Mouse (Mus musculus) liver, embryonic 12.5 days (tissue): ENCODE results near the gene Hdac11. TPM values are rescaled to one million over a fixed set of nuclear protein-coding genes. Genes with fewer than 3 reads are reported as not detected.

Experiments used
- ATAC-seq: fragments of 200-750 bp; cut with Nextera tagmentation; 2 replicates; pipeline ENCODE4 v1.8.0; 2017; ENCODE audit warnings: moderate number of reproducible peaks, mild to moderate bottlenecking, moderate library complexity
- H3K27ac ChIP-seq: fragments of 300-500 bp; sonication (generic); 2 replicates; pipeline ENCODE4 v1.5.1; 2016; ENCODE audit warnings: mild to moderate bottlenecking
- H3K27me3 ChIP-seq: fragments of 300-500 bp; sonication (generic); replicated peaks from 2 replicates; pipeline ENCODE4 v1.6.1; 2016; ENCODE audit warnings: mild to moderate bottlenecking, moderate library complexity
- H3K36me3 ChIP-seq: fragments of 300-500 bp; sonication (generic); 2 replicates; pipeline ENCODE4 v1.6.1; 2016; ENCODE audit warnings: mild to moderate bottlenecking, moderate library complexity
- H3K4me1 ChIP-seq: fragments of 300-500 bp; sonication (generic); 2 replicates; pipeline ENCODE4 v1.6.1; 2016
- H3K4me2 ChIP-seq: fragments of 300-500 bp; sonication (generic); 2 replicates; pipeline ENCODE4 v1.6.1; 2016; ENCODE audit warnings: mild to moderate bottlenecking, moderate library complexity
- H3K4me3 ChIP-seq: fragments of 300-500 bp; sonication (generic); 2 replicates; pipeline ENCODE4 v1.5.1; 2016; ENCODE audit warnings: mild to moderate bottlenecking, moderate library complexity
- H3K9ac ChIP-seq: fragments of 300-500 bp; sonication (generic); 2 replicates; pipeline ENCODE4 v1.6.1; 2016; ENCODE audit warnings: mild to moderate bottlenecking, moderate library complexity
- H3K9me3 ChIP-seq: fragments of 300-500 bp; sonication (generic); replicated peaks from 2 replicates; pipeline ENCODE4 v1.6.1; 2016; ENCODE audit warnings: mild to moderate bottlenecking, moderate library complexity
- WGBS: fragments of 180-500 bp; shearing (Covaris S2); methylation state at CpG from one replicate; pipeline ENCODE4 v1.1.7; 2016; ENCODE audit not compliant: insufficient replicate concordance; 5-methylcytosine and 5-hydroxymethylcytosine counted together
- polyA plus RNA-seq: library from polyadenylated mRNA; unstranded; fragments of >200 nt; fragmentation: Nextera tagmentation; extraction: Ambion mirVana; gene quantifications from 2 replicates; pipeline ENCODE4 v1.2.1, GENCODE M21; 2016

Hdac11 gene
- polyA plus RNA-seq, result 6.0 and 7.5 TPM in 2 replicates

- H3K27ac ChIP-seq, result peak within 1 kb of the TSS; percentile 99
- peaks cover 22% of the 10 kb centered on the region for H3K36me3 ChIP-seq
- ATAC-seq, result peak; percentile 97
- peak within 1 kb of the TSS; percentile 86 for H3K9ac ChIP-seq
- no peaks in the 10 kb centered on the region for H3K9me3 ChIP-seq
- H3K4me3 ChIP-seq, result peak within 1 kb of the TSS; percentile 71
- peaks cover 29% of the 10 kb centered on the region for H3K27me3 ChIP-seq
- H3K4me1 ChIP-seq, result peaks cover 96% of the 10 kb centered on the region
- 2% methylated on average over 42 of the region's 42 CpGs for WGBS
- H3K4me2 ChIP-seq, result peak within 1 kb of the TSS; percentile 89
Observed at GRCm38 (mm10) chr6:91156554-91157236, at the start of gene Hdac11. Hdac11 (plus strand) TSS chr6:91156665.

- 83% methylated on average over 3 of the region's 3 CpGs for WGBS
- Histone ChIP-seq H3K36me3 (peaks cover 71% of the 10 kb centered on the region), H3K4me3 (no peak overlapping the region), H3K9me3 (no peaks in the 10 kb centered on the region), H3K4me1 (peaks cover 94% of the 10 kb centered on the region), H3K9ac (no peak overlapping the region), H3K27ac (no peak overlapping the region), H3K27me3 (no peaks in the 10 kb centered on the region), H3K4me2 (no peak overlapping the region)
- ATAC-seq, result no peak
Observed at GRCm38 (mm10) chr6:91108301-91108916, 48.1 kb upstream of the Hdac11 start.

GRCm38 (mm10) chr6:91108917-91109450 lies 47.5 kb upstream of the Hdac11 start:
- no peaks in the 10 kb centered on the region for H3K9me3 ChIP-seq
- no peak overlapping the region for H3K4me2 ChIP-seq
- 87% methylated on average over 2 of the region's 2 CpGs for WGBS
- H3K4me1 ChIP-seq, result peaks cover 94% of the 10 kb centered on the region
- peaks cover 67% of the 10 kb centered on the region for H3K36me3 ChIP-seq
- H3K4me3 ChIP-seq, result no peak overlapping the region
- no peak for ATAC-seq
- H3K27ac ChIP-seq, result peak overlapping the region; percentile 53; the same call in 1 of the 2 replicates
- H3K27me3 ChIP-seq, result no peaks in the 10 kb centered on the region
- no peak overlapping the region for H3K9ac ChIP-seq

- ATAC-seq, result no peak
- H3K27me3 ChIP-seq, result no peaks in the 10 kb centered on the region
- H3K36me3 ChIP-seq, result peaks cover 66% of the 10 kb centered on the region
- H3K27ac ChIP-seq, result peak overlapping the region; percentile 53
- H3K9ac ChIP-seq, result peak overlapping the region; percentile 34; the same call in 1 of the 2 replicates
- no peaks in the 10 kb centered on the region for H3K9me3 ChIP-seq
- H3K4me1 ChIP-seq, result peaks cover 94% of the 10 kb centered on the region
- no peak overlapping the region for H3K4me3 ChIP-seq
- no peak overlapping the region for H3K4me2 ChIP-seq
Observed at GRCm38 (mm10) chr6:91109489-91109888, 47.0 kb upstream of the Hdac11 start.

GRCm38 (mm10) chr6:91110323-91111020 lies 46.0 kb upstream of the Hdac11 start:
- no peaks in the 10 kb centered on the region for H3K27me3 ChIP-seq
- H3K4me3 ChIP-seq, result no peak overlapping the region
- no peaks in the 10 kb centered on the region for H3K9me3 ChIP-seq
- peaks cover 94% of the 10 kb centered on the region for H3K4me1 ChIP-seq
- peak overlapping the region; percentile 72 for H3K27ac ChIP-seq
- peaks cover 61% of the 10 kb centered on the region for H3K36me3 ChIP-seq
- H3K9ac ChIP-seq, result peak overlapping the region; percentile 19; the same call in 1 of the 2 replicates
- ATAC-seq, result no peak
- 55% methylated on average over 13 of the region's 13 CpGs for WGBS
- peak overlapping the region; percentile 32 for H3K4me2 ChIP-seq

- Histone ChIP-seq H3K36me3 (peaks cover 52% of the 10 kb centered on the region), H3K4me3 (no peak overlapping the region), H3K4me2 (peak overlapping the region; percentile 32), H3K27me3 (no peaks in the 10 kb centered on the region), H3K27ac (peak overlapping the region; percentile 72), H3K9me3 (no peaks in the 10 kb centered on the region), H3K4me1 (peaks cover 93% of the 10 kb centered on the region), H3K9ac (peak overlapping the region; percentile 19; the same call in 1 of the 2 replicates)
- no peak for ATAC-seq
- WGBS, result 58% methylated on average over 10 of the region's 10 CpGs
Observed at GRCm38 (mm10) chr6:91111141-91111953, 45.1 kb upstream of the Hdac11 start.

GRCm38 (mm10) chr6:91111954-91112252 lies 44.6 kb upstream of the Hdac11 start:
- Histone ChIP-seq H3K27me3 (no peaks in the 10 kb centered on the region), H3K27ac (peak overlapping the region; percentile 7; the same call in 1 of the 2 replicates), H3K4me3 (no peak overlapping the region), H3K4me1 (peaks cover 90% of the 10 kb centered on the region), H3K36me3 (peaks cover 47% of the 10 kb centered on the region), H3K9me3 (no peaks in the 10 kb centered on the region), H3K9ac (no peak overlapping the region; the same call in 1 of the 2 replicates), H3K4me2 (peak overlapping the region; percentile 32)
- WGBS, result 91% methylated on average over 3 of the region's 3 CpGs
- no peak for ATAC-seq

- Histone ChIP-seq H3K27ac (peak overlapping the region; percentile 95), H3K36me3 (peaks cover 29% of the 10 kb centered on the region), H3K9ac (peak overlapping the region; percentile 96), H3K4me3 (peak overlapping the region; percentile 94), H3K27me3 (no peaks in the 10 kb centered on the region; the same call in 1 of the 2 replicates), H3K4me1 (peaks cover 84% of the 10 kb centered on the region), H3K9me3 (no peaks in the 10 kb centered on the region), H3K4me2 (peak overlapping the region; percentile 93)
- ATAC-seq, result no peak
- 27% methylated on average over 2 of the region's 2 CpGs for WGBS
Observed at GRCm38 (mm10) chr6:91114716-91115115, 41.7 kb upstream of the Hdac11 start.

GRCm38 (mm10) chr6:91115158-91115557 lies 41.3 kb upstream of the Hdac11 start:
- H3K27me3 ChIP-seq, result no peaks in the 10 kb centered on the region; the same call in 1 of the 2 replicates
- H3K9me3 ChIP-seq, result no peaks in the 10 kb centered on the region
- peaks cover 80% of the 10 kb centered on the region for H3K4me1 ChIP-seq
- peak overlapping the region; percentile 96 for H3K9ac ChIP-seq
- peak overlapping the region; percentile 94 for H3K4me3 ChIP-seq
- no peak for ATAC-seq
- peaks cover 29% of the 10 kb centered on the region for H3K36me3 ChIP-seq
- 39% methylated on average over 1 of the region's 1 CpGs for WGBS
- H3K4me2 ChIP-seq, result peak overlapping the region; percentile 93
- H3K27ac ChIP-seq, result peak overlapping the region; percentile 95

- H3K9ac ChIP-seq, result peak overlapping the region; percentile 96
- 4% methylated on average over 4 of the region's 4 CpGs for WGBS
- peaks cover 79% of the 10 kb centered on the region for H3K4me1 ChIP-seq
- H3K9me3 ChIP-seq, result no peaks in the 10 kb centered on the region
- peaks cover 26% of the 10 kb centered on the region for H3K36me3 ChIP-seq
- H3K27me3 ChIP-seq, result no peaks in the 10 kb centered on the region; the same call in 1 of the 2 replicates
- peak; percentile 88 for ATAC-seq
- H3K4me3 ChIP-seq, result peak overlapping the region; percentile 94
- peak overlapping the region; percentile 93 for H3K4me2 ChIP-seq
- H3K27ac ChIP-seq, result peak overlapping the region; percentile 95
Observed at GRCm38 (mm10) chr6:91115863-91116243, 40.6 kb upstream of the Hdac11 start.
